Mouse (Mus musculus) limb, embryonic 12.5 days (tissue): ENCODE measurements around the gene Hnf1b. TPM values are rescaled to one million over a fixed set of nuclear protein-coding genes. Genes with fewer than 3 reads are reported as not detected.

Source experiments
- ATAC-seq: fragments of 200-750 bp; cut with Nextera tagmentation; 2 replicates; pipeline ENCODE4 v1.8.0; 2017; ENCODE audit warnings: low read depth, moderate TSS enrichment; ENCODE audit not compliant: insufficient number of reproducible peaks, insufficient read depth, low FRiP score, low TSS enrichment
- H3K27ac ChIP-seq: fragments of 300-500 bp; sonication (generic); 2 replicates; pipeline ENCODE4 v1.5.1; 2016; ENCODE audit warnings: mild to moderate bottlenecking, moderate library complexity
- H3K27me3 ChIP-seq: fragments of 300-500 bp; sonication (generic); 2 replicates; pipeline ENCODE4 v1.6.1; 2016; ENCODE audit warnings: mild to moderate bottlenecking, moderate library complexity
- H3K36me3 ChIP-seq: fragments of 300-500 bp; sonication (generic); 2 replicates; pipeline ENCODE4 v1.6.1; 2016; ENCODE audit warnings: mild to moderate bottlenecking, moderate library complexity
- H3K4me1 ChIP-seq: fragments of 300-500 bp; sonication (generic); replicated peaks from 2 replicates; pipeline ENCODE4 v1.6.1; 2016
- H3K4me2 ChIP-seq: fragments of 300-500 bp; sonication (generic); 2 replicates; pipeline ENCODE4 v1.6.1; 2016; ENCODE audit warnings: mild to moderate bottlenecking, moderate library complexity
- H3K4me3 ChIP-seq: fragments of 300-500 bp; sonication (generic); replicated peaks from 2 replicates; pipeline ENCODE4 v1.5.1; 2016; ENCODE audit warnings: mild to moderate bottlenecking
- H3K9ac ChIP-seq: fragments of 300-500 bp; sonication (generic); replicated peaks from 2 replicates; pipeline ENCODE4 v1.6.1; 2016; ENCODE audit warnings: mild to moderate bottlenecking, moderate library complexity
- H3K9me3 ChIP-seq: fragments of 300-500 bp; sonication (generic); 2 replicates; pipeline ENCODE4 v1.6.1; 2016; ENCODE audit warnings: mild to moderate bottlenecking, moderate library complexity
- WGBS: fragments of 180-500 bp; shearing (Covaris S2); methylation state at CpG from one replicate; pipeline ENCODE4 v1.1.7; 2016; 5-methylcytosine and 5-hydroxymethylcytosine counted together
- polyA plus RNA-seq: library from polyadenylated mRNA; unstranded; fragments of >200 nt; fragmentation: Nextera tagmentation; extraction: Ambion mirVana; gene quantifications from 2 replicates; pipeline ENCODE4 v1.2.1, GENCODE M21; 2016

Gene Hnf1b
- polyA plus RNA-seq: not detected in 2 replicates

- H3K36me3 ChIP-seq: no peaks in the 10 kb centered on the region
- H3K27ac ChIP-seq: no peak within 1 kb of the TSS
- H3K9me3 ChIP-seq: no peaks in the 10 kb centered on the region
- peaks cover 36% of the 10 kb centered on the region for H3K4me1 ChIP-seq
- H3K27me3 ChIP-seq: peaks cover 74% of the 10 kb centered on the region
- H3K9ac ChIP-seq: no peak within 1 kb of the TSS
- H3K4me3 ChIP-seq: peak within 1 kb of the TSS; percentile 16
- ATAC-seq: no peak
- WGBS: 3% methylated on average over 32 of the region's 36 CpGs
- H3K4me2 ChIP-seq: peak within 1 kb of the TSS; percentile 26
These were observed at the start of gene Hnf1b for GRCm38 (mm10) chr11:83849529-83850335. TSS of gene Hnf1b (plus strand) at chr11:83850063.

- no peak overlapping the region for H3K4me3 ChIP-seq
- H3K4me1 ChIP-seq: no peaks in the 10 kb centered on the region
- no peaks in the 10 kb centered on the region for H3K36me3 ChIP-seq
- no peak overlapping the region for H3K9ac ChIP-seq
- no peaks in the 10 kb centered on the region for H3K9me3 ChIP-seq
- H3K27me3 ChIP-seq: no peaks in the 10 kb centered on the region
- WGBS: 67% methylated on average over 8 of the region's 8 CpGs
- H3K4me2 ChIP-seq: no peak overlapping the region
- ATAC-seq: no peak
- H3K27ac ChIP-seq: no peak overlapping the region
These were observed 47.7 kb upstream of the Hnf1b start for GRCm38 (mm10) chr11:83802166-83802565.

GRCm38 (mm10) chr11:83802581-83802980 lies 47.3 kb upstream of the Hnf1b start:
- Histone ChIP-seq H3K4me1 (no peaks in the 10 kb centered on the region), H3K4me3 (no peak overlapping the region), H3K27ac (no peak overlapping the region), H3K9me3 (no peaks in the 10 kb centered on the region), H3K36me3 (no peaks in the 10 kb centered on the region), H3K4me2 (no peak overlapping the region), H3K9ac (no peak overlapping the region), H3K27me3 (no peaks in the 10 kb centered on the region)
- no peak for ATAC-seq
- 91% methylated on average over 4 of the region's 4 CpGs for WGBS

- no peak for ATAC-seq
- H3K9ac ChIP-seq: no peak overlapping the region
- 92% methylated on average over 8 of the region's 8 CpGs for WGBS
- no peaks in the 10 kb centered on the region for H3K27me3 ChIP-seq
- no peaks in the 10 kb centered on the region for H3K4me1 ChIP-seq
- no peak overlapping the region for H3K27ac ChIP-seq
- no peaks in the 10 kb centered on the region for H3K36me3 ChIP-seq
- H3K4me3 ChIP-seq: no peak overlapping the region
- H3K9me3 ChIP-seq: no peaks in the 10 kb centered on the region
- no peak overlapping the region for H3K4me2 ChIP-seq
These were observed 39.4 kb upstream of the Hnf1b start for GRCm38 (mm10) chr11:83810441-83810840.

- H3K27ac ChIP-seq: no peak overlapping the region
- no peaks in the 10 kb centered on the region for H3K9me3 ChIP-seq
- no peak for ATAC-seq
- no peaks in the 10 kb centered on the region for H3K36me3 ChIP-seq
- 77% methylated on average over 5 of the region's 5 CpGs for WGBS
- H3K27me3 ChIP-seq: no peaks in the 10 kb centered on the region
- H3K4me3 ChIP-seq: no peak overlapping the region
- H3K4me1 ChIP-seq: no peaks in the 10 kb centered on the region; the same call in 1 of the 2 replicates
- H3K9ac ChIP-seq: no peak overlapping the region
- H3K4me2 ChIP-seq: no peak overlapping the region
These were observed 34.7 kb upstream of the Hnf1b start for GRCm38 (mm10) chr11:83815191-83815590.

GRCm38 (mm10) chr11:83815628-83816027 lies 34.2 kb upstream of the Hnf1b start:
- WGBS: 14% methylated on average over 9 of the region's 9 CpGs
- no peaks in the 10 kb centered on the region for H3K36me3 ChIP-seq

GRCm38 (mm10) chr11:83817048-83817447 lies 32.8 kb upstream of the Hnf1b start:
- no peak overlapping the region for H3K4me2 ChIP-seq
- no peaks in the 10 kb centered on the region for H3K27me3 ChIP-seq
- ATAC-seq: no peak
- no peaks in the 10 kb centered on the region; the same call in 1 of the 2 replicates for H3K4me1 ChIP-seq
- H3K4me3 ChIP-seq: no peak overlapping the region
- no peak overlapping the region; the same call in 1 of the 2 replicates for H3K27ac ChIP-seq
- H3K9ac ChIP-seq: no peak overlapping the region
- 73% methylated on average over 6 of the region's 6 CpGs for WGBS
- H3K9me3 ChIP-seq: no peaks in the 10 kb centered on the region
- H3K36me3 ChIP-seq: no peaks in the 10 kb centered on the region

More at GRCm38 (mm10) chr11:83815628-83816027, 34.2 kb upstream of the Hnf1b start:
- Histone ChIP-seq H3K4me3 (no peak overlapping the region), H3K27ac (no peak overlapping the region), H3K9me3 (no peaks in the 10 kb centered on the region), H3K27me3 (no peaks in the 10 kb centered on the region), H3K4me1 (no peaks in the 10 kb centered on the region; the same call in 1 of the 2 replicates), H3K4me2 (no peak overlapping the region), H3K9ac (no peak overlapping the region)
- ATAC-seq: no peak

- Histone ChIP-seq H3K9ac (no peak overlapping the region), H3K9me3 (no peaks in the 10 kb centered on the region), H3K4me3 (no peak overlapping the region), H3K27me3 (no peaks in the 10 kb centered on the region), H3K4me2 (no peak overlapping the region), H3K27ac (no peak overlapping the region), H3K4me1 (no peaks in the 10 kb centered on the region; the same call in 1 of the 2 replicates), H3K36me3 (no peaks in the 10 kb centered on the region)
- ATAC-seq: no peak
- 68% methylated on average over 4 of the region's 4 CpGs for WGBS
These were observed 31.9 kb upstream of the Hnf1b start for GRCm38 (mm10) chr11:83817994-83818393.

GRCm38 (mm10) chr11:83818591-83819127 lies 31.2 kb upstream of the Hnf1b start:
- Histone ChIP-seq H3K27me3 (no peaks in the 10 kb centered on the region), H3K9ac (no peak overlapping the region), H3K4me1 (no peaks in the 10 kb centered on the region; the same call in 1 of the 2 replicates), H3K9me3 (no peaks in the 10 kb centered on the region), H3K4me2 (no peak overlapping the region), H3K27ac (no peak overlapping the region), H3K36me3 (no peaks in the 10 kb centered on the region), H3K4me3 (no peak overlapping the region)
- 55% methylated on average over 9 of the region's 9 CpGs for WGBS
- ATAC-seq: no peak

GRCm38 (mm10) chr11:83819806-83820483 lies 29.9 kb upstream of the Hnf1b start:
- Histone ChIP-seq H3K27ac (no peak overlapping the region), H3K27me3 (no peaks in the 10 kb centered on the region), H3K9ac (no peak overlapping the region), H3K4me3 (no peak overlapping the region), H3K4me1 (no peaks in the 10 kb centered on the region; the same call in 1 of the 2 replicates), H3K9me3 (no peaks in the 10 kb centered on the region), H3K36me3 (no peaks in the 10 kb centered on the region), H3K4me2 (no peak overlapping the region)
- 37% methylated on average over 10 of the region's 10 CpGs for WGBS
- no peak for ATAC-seq

GRCm38 (mm10) chr11:83826142-83826541 lies 23.7 kb upstream of the Hnf1b start:
- no peak overlapping the region for H3K9ac ChIP-seq
- no peaks in the 10 kb centered on the region for H3K27me3 ChIP-seq
- no peaks in the 10 kb centered on the region for H3K36me3 ChIP-seq
- no peak overlapping the region for H3K4me3 ChIP-seq
- 85% methylated on average over 3 of the region's 3 CpGs for WGBS
- no peak overlapping the region for H3K4me2 ChIP-seq
- no peaks in the 10 kb centered on the region; the same call in 1 of the 2 replicates for H3K4me1 ChIP-seq
- no peak for ATAC-seq
- H3K9me3 ChIP-seq: no peaks in the 10 kb centered on the region
- no peak overlapping the region for H3K27ac ChIP-seq
